Mouse (Mus musculus): ENCODE results near the gene Fxyd4.

DNA sequence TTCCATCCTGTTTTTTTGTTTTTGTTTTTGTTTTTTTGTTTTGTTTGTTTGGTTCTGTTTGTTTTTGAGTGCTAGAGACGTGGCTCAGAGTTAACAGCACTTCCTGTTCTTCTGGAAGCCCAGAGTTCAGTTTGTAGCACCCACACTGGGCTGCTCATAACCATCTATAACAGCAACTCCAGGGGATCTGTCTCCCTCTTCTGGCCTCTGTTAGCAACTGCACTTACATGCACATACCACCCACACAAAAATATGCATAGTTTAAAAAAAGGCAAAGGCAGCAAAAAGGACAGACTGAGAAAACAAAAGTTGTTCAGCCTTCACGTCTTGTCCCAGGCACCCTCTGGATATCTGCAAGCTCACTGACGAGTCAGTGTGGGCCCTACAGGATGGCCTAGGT, 25.7 kb upstream of the Fxyd4 start:
- TF ChIP-seq CTCF (IDR thresholded peaks at IDR 0.05; ENCODE audit: insufficient read depth, low read length) (no peak), POLR2A (IDR thresholded peaks at IDR 0.05; ENCODE audit: borderline replicate concordance, extremely low read depth, low read depth, low read length) (no peak)

Data from lung, adult 2 months (tissue).